Mouse (Mus musculus): ENCODE data around the gene Cyfip2.
"Not testable (repeated sequence)": the region's sequence is repeated elsewhere in the genome, so short reads cannot be mapped to it uniquely, and the experiment has no call there.

The Cyfip2 gene

GRCm38 (mm10) chr11:46200664-46201063 lies 112.0 kb downstream of the Cyfip2 start:
- in situ Hi-C loops (cut with MboI, MseI): no loop called here

GRCm38 (mm10) chr11:46194175-46194574 lies 118.5 kb downstream of the Cyfip2 start:
- in situ Hi-C loops (cut with MboI, MseI): no loop called here

GRCm38 (mm10) chr11:46188283-46188682 lies 124.4 kb downstream of the Cyfip2 start:
- in situ Hi-C loops (cut with MboI, MseI): no loop called here

DNA sequence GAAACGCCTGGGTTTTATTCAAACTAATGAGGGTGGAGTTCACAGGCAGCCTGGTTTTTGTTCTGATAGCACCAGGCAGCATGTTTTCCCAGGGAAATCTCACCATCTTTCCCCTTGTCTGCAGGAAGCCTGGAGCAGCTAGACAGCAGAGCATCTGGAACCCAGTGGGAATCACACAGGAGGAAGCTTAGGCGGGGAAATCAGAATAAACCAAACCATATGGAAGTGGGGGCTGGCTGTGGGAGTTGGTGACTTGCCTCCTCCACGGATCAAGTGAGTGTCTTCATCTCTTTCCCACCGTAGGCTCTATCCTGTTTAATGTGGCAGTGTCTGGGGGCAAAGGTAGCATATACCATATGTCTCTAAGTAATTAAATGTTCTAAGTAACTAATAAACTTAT lies 127.2 kb downstream of the Cyfip2 start:
- in situ Hi-C loops (cut with MboI, MseI): no loop called here

GRCm38 (mm10) chr11:46184946-46185345 lies 127.7 kb downstream of the Cyfip2 start:
- in situ Hi-C loops (cut with MboI, MseI): no loop called here

- in situ Hi-C loops (cut with MboI, MseI): not testable (repeated sequence)
Measured at GRCm38 (mm10) chr11:46182031-46182430, 130.6 kb downstream of the Cyfip2 start.

DNA sequence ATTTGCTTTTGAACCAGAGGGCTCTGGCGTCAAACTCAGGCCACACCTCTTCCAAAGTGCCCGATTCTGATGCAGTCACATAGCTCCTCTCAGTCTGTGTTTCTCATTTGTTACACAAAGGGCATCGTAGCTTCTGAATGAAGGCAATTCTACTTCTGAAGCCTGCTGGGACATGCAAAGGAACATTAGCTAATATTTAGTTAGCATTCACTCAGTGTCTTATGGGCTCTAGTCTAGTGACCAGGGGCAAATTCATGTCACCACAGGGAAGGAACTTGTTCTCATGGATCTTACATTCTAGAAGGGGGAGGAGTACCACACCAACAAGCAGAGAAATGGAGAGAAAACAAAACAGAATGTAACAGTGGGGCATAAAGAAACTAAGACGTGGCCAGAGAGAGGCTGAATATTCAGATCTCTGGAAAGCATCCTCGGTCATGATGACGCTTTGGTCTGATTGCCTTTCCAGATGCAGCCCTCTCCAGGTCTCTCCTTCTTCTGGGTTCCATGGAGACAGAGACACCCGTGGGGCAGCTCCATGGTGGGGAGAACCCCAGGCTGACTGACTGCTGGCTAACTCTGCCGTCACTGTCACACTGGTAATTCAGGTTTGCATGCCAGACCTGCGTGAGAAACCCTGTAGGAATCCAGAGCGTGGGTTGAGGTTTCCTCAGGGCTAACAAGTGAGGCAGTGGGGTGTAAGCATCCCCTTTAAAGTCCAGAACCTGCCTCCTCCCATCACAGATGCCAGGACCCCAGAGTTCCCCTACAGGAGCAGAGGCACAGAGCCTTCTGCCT lies 135.2 kb downstream of the Cyfip2 start:
- in situ Hi-C loops (cut with MboI, MseI): no loop called here

DNA sequence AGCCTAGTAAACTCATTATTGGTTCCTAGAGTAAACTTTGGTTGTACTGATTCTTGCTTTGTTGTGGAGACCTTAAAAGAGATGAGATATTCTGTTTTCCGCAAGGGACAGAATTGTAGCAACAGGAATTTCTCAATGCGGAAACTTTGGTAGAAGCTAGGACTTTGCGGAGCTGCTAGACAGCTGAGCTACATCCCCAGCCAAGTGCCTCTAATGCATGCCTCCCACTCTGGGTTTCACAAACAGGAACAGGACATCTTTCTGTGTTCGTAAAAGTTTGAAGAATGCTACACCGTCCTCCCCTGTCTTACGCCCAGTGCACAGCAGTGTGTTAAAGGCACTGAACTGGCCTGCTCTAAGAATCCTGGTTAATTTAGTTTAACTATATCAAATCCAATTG lies 136.5 kb downstream of the Cyfip2 start:
- in situ Hi-C loops (cut with MboI, MseI): no loop called here

GRCm38 (mm10) chr11:46172128-46172527 lies 140.5 kb downstream of the Cyfip2 start:
- in situ Hi-C loops (cut with MboI, MseI): no loop called here

DNA sequence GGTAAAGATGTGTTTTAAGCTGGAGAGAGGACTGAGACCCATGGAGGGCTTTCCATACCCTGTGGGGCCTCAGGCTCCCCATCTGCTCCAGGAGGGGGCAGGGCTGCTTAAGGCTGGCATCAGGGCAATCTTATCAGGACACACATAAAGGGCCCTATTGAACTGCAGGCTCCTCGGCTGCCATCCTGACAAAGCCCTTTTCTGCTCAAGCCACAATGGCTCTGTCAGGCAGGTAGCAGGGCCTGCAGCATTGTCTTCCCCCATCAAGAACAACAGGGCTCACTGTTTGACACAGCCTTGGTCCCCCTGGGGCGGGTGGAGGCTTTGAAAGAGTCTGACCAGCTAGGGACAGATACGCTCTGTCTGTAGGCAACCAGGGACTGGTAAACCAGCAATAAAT lies 142.8 kb downstream of the Cyfip2 start:
- in situ Hi-C loops (cut with MboI, MseI): no loop called here

DNA sequence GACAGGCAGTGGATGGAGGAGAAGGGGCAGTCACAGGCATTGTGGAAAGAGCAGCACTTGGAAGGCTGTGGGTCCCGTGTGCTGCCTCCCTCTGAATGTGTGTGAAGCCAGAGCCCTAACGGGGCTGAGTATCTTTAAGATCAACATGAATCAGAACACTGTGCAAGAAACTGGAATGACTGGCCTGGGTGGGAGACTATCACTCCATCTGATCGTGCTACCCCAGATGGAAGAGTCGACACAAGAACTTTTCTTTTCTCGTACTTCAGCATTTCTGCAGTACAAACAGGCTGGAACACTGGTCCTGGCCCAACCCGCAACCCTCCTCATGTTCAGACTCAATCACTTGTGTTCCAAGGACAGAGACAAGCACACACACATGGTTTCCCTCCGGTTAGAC lies 144.2 kb downstream of the Cyfip2 start:
- in situ Hi-C loops (cut with MboI, MseI): no loop called here

GRCm38 (mm10) chr11:46165866-46166585 lies 146.6 kb downstream of the Cyfip2 start, which contains the start of gene Nipal4:
Gene Nipal4 (minus strand): TSS chr11:46166508.
- in situ Hi-C loops (cut with MboI, MseI): no loop called here

DNA sequence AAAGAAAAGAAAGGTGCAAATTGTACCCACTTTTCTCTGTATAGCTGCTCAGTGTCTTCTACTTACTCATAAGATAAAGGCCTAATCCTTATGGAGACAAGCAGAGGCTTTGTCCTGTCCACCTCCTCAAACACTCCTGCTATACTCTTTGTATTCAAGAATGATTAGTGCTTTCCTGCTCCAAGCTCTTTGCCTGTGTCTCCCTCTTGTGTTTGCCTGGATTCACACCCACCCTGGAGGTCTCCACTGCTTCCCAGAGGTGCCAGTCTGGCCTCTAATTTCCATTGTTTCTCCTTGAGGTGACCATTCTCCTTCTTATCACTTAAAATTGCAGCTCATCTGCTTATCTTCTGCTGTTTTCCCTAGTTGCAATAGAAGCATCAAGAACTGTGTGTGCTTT lies 155.2 kb downstream of the Cyfip2 start:
- in situ Hi-C loops (cut with MboI, MseI): no loop called here

DNA sequence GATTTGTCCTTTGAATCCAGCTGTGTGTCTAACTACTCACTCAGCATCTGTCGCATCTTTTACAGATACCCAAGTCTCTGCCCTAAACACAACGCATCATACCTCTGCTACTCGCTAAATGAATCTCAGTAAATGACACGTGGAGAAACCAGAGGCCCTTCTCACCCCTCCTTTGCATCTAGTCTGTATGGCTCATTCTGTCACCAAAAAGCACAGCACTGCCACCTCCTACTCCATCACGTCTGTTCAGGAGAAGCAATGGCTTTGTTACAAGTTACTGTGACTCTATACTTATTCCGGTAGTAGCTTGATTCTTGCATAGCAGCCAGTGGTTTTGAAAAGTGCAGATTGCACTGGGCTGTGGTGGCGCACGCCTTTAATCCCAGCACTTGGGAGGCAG lies 155.7 kb downstream of the Cyfip2 start:
- in situ Hi-C loops (cut with MboI, MseI): no loop called here

DNA sequence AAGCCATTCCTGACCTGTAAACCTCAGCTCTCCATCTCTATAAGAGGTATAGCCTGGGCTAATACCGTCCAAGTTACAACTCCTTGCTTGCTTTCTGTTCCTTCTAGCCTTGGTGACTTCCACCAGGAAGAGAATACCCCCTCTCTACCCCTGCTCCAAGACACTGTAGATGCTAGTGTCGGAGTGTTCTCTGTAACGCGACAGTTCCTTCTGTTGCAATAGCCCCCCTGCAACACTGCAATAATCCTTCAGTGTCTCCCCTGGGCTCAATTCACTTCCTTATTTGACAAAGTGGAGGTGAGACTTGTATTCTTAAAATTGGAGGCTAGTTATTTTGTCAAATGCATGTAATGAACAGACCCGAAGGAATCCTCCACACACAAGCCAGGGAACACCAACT lies 166.0 kb downstream of the Cyfip2 start:
- in situ Hi-C loops (cut with MboI, MseI): no loop called here

GRCm38 (mm10) chr11:46145163-46145875 lies 167.3 kb downstream of the Cyfip2 start:
- in situ Hi-C loops (cut with MboI, MseI): no loop called here
